Mouse (Mus musculus): ENCODE measurements around the gene Rnaseh2a. TPM values are rescaled to one million over a fixed set of nuclear protein-coding genes. Genes with fewer than 3 reads are reported as not detected.

Gene Rnaseh2a
- polyA plus RNA-seq, 1 experiment from 2014 or later: 46.4 TPM

DNA sequence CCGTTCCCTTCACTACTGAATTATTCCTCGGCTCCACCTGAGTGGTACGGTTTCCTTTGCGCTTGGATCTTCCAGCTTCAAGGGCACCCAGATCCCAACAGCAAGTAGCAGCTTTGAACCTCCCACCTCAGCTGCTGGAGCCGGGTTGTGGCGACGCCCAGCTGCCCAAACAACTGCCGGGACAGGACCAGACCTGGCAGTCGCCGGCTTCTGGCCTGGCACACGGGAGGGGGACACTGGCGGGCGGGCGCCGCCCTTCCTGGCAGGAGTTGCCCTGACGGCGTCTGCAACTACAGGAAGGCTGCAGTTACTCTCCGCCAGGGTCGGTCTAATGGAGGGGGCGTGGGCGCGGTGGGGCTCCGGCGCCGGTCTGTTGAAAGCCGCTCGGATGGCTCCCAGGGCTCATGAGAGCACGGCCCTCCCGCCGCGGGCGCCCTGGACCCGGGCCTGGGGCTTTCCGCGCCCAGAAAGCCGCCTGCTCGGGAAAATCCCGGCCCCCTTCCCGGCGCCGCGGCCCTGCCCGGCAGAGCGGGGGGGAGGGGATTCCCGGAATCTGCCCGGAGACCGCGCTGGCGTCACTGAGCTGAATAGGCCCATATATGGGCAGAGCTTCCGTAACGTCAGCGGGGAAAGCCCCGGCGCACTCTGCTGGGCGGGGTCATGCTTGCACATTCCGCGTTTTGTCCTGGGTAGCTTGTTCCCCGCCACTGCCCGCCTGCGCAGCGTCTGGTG, 6.6 kb upstream of the Rnaseh2a start:
- Histone ChIP-seq H3K9ac (replicated peaks; ENCODE audit: low read depth) (peak overlapping the region; percentile 96), H3K27me3 (replicated peaks; ENCODE audit: insufficient read depth, low read length) (no peaks in the 10 kb centered on the region), H3K4me1 (ENCODE audit: insufficient read depth, low read depth, low read length) (peaks cover 19% of the 10 kb centered on the region), H3K4me3 (ENCODE audit: low read depth, low read length) (peak overlapping the region; percentile 93), H3K9me3 (ENCODE audit: low read length) (no peaks in the 10 kb centered on the region), H3K27ac (ENCODE audit: low read length) (peak overlapping the region; percentile 99), H3K36me3 (ENCODE audit: insufficient read depth, low read length) (peaks cover 3% of the 10 kb centered on the region; the same call in 1 of the 2 replicates), H3K4me2 (replicated peaks; ENCODE audit: low read depth, low read length) (peak overlapping the region; percentile 89)
- TF ChIP-seq CTCF (IDR thresholded peaks at IDR 0.05) (peak; percentile 17; the same call in 1 of the 2 replicates), EP300 (IDR thresholded peaks at IDR 0.05) (peak; percentile 62)
- DNase-seq (ENCODE audit: low spot score): peak; percentile 98
- WGBS: under 1% methylated on average over 53 of the region's 61 CpGs
- ATAC-seq: peak; percentile 69

DNA sequence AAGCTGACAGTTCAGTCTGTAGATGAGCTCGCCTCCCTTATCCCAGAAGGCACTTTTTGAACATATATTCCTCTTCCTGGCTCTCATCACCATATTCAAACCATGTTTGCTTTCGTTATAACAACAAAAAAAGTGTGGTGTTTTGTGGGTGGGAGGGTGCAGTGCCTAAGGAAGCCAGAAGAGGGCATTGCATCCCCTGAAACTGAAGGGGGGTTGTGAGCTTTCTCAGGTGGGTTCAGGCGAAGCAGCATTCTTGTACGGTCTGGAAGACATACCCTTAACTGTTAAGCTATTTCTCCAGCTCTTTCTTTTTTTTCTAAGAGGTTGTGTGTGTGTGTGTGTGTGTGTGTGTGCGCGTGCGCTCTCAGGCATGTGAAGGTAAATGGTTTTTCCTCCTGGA, 5.9 kb upstream of the Rnaseh2a start:
- peaks cover 16% of the 10 kb centered on the region; the same call in 1 of the 2 replicates for H3K4me1 ChIP-seq (ENCODE audit: insufficient read depth, low read depth, low read length)
- WGBS: 26% methylated on average over 7 of the region's 7 CpGs
- H3K4me3 ChIP-seq (ENCODE audit: low read depth, low read length): peak overlapping the region; percentile 93
- peak; percentile 94 for TF ChIP-seq CTCF (IDR thresholded peaks at IDR 0.05)
- TF ChIP-seq EP300 (IDR thresholded peaks at IDR 0.05): no peak; the same call in 1 of the 2 replicates
- DNase-seq (ENCODE audit: low spot score) (peak; percentile 86), ATAC-seq (no peak)
- no peaks in the 10 kb centered on the region for H3K9me3 ChIP-seq (ENCODE audit: low read length)
- no peak overlapping the region for H3K9ac ChIP-seq (replicated peaks; ENCODE audit: low read depth)
- H3K36me3 ChIP-seq (ENCODE audit: insufficient read depth, low read length): peaks cover 3% of the 10 kb centered on the region; the same call in 1 of the 2 replicates
- peak overlapping the region; percentile 89 for H3K4me2 ChIP-seq (replicated peaks; ENCODE audit: low read depth, low read length)
- peak overlapping the region; percentile 99 for H3K27ac ChIP-seq (ENCODE audit: low read length)
- no peaks in the 10 kb centered on the region for H3K27me3 ChIP-seq (replicated peaks; ENCODE audit: insufficient read depth, low read length)

DNA sequence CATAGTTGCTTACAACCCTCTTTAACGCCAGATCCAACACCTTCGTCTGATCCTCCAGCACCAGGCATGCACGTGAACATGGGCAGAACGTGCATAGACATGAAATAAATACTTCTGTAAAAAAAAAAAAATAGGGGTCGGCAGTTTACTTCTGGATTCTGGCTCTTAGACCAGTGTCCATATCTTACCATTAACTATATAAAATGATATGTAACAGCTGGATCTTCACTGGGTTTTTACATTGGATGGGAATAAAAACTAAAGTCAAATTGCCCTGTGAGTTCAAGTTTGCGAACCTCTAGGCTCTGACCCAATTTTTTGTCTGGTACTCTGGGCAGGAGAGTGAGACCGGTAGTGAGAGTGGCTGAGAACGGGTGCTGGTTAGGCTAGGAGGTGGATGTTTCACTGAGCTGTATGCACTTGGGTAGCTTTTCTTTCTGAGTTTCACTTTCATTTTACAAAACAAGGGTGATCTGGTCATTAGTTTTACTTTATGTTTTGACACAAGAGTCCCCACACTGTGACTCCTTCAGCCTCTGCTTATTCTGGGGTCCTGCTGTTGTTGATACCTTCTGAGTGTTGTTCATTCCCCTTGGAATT, 5.1 kb upstream of the Rnaseh2a start:
- peak overlapping the region; percentile 99; the same call in 1 of the 2 replicates for H3K27ac ChIP-seq (ENCODE audit: low read length)

DNA sequence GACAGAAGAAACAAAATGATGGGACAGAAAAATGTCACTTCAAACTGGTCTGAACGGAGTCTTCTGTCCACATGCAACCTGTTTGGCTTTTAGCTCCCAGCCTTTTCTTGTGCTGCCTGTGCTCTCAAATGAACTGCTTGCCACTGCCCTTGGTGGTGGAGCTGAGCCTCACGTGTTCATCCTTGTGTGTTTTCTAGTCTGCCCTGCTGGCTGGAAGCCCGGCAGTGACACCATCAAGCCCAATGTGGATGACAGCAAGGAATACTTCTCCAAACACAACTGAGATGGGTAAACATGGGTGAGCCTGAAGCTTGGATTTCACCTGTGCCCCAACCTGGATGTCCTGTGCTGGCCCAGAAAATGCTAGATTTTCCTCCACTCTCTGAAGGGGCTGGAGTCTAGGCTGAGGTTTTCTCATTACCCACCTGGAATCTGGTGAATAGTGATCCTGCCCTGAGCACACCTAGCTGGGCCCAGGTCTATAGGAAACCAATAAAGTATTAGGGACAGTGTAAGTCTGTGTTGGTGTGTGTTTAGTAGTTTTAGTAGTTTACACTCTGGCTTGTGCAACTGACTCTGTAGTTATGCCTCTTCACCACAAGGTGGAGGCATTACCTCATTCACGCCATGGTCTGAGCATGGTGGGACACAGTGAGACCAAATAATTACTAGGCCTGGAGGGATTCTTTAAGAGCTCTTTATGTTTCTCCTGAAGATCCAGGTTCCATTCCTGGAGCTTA, 4.4 kb upstream of the Rnaseh2a start:
- H3K27me3 ChIP-seq (replicated peaks; ENCODE audit: insufficient read depth, low read length): no peaks in the 10 kb centered on the region
- H3K9me3 ChIP-seq (ENCODE audit: low read length): no peaks in the 10 kb centered on the region
- H3K4me3 ChIP-seq (ENCODE audit: low read depth, low read length): no peak overlapping the region
- DNase-seq (ENCODE audit: low spot score) (peak; percentile 91), ATAC-seq (no peak)
- H3K36me3 ChIP-seq (ENCODE audit: insufficient read depth, low read length): peaks cover 3% of the 10 kb centered on the region; the same call in 1 of the 2 replicates
- H3K4me2 ChIP-seq (replicated peaks; ENCODE audit: low read depth, low read length): no peak overlapping the region
- H3K9ac ChIP-seq (replicated peaks; ENCODE audit: low read depth): no peak overlapping the region
- TF ChIP-seq EP300 (IDR thresholded peaks at IDR 0.05) (no peak), CTCF (IDR thresholded peaks at IDR 0.05) (peak; percentile 96)
- H3K27ac ChIP-seq (ENCODE audit: low read length): no peak overlapping the region
- H3K4me1 ChIP-seq (ENCODE audit: insufficient read depth, low read depth, low read length): peaks cover 12% of the 10 kb centered on the region; the same call in 1 of the 2 replicates
- 53% methylated on average over 4 of the region's 4 CpGs for WGBS

More for the DNA sequence above, 5.1 kb upstream of the Rnaseh2a start:
- Histone ChIP-seq H3K36me3 (ENCODE audit: insufficient read depth, low read length) (peaks cover 3% of the 10 kb centered on the region; the same call in 1 of the 2 replicates), H3K4me2 (replicated peaks; ENCODE audit: low read depth, low read length) (no peak overlapping the region), H3K9ac (replicated peaks; ENCODE audit: low read depth) (no peak overlapping the region), H3K27me3 (replicated peaks; ENCODE audit: insufficient read depth, low read length) (no peaks in the 10 kb centered on the region), H3K4me3 (ENCODE audit: low read depth, low read length) (no peak overlapping the region), H3K9me3 (ENCODE audit: low read length) (no peaks in the 10 kb centered on the region), H3K4me1 (ENCODE audit: insufficient read depth, low read depth, low read length) (peaks cover 19% of the 10 kb centered on the region; the same call in 1 of the 2 replicates)
- DNase-seq (ENCODE audit: low spot score) (no peak), ATAC-seq (no peak)
- no peak for TF ChIP-seq CTCF (IDR thresholded peaks at IDR 0.05)
- WGBS: 74% methylated on average over 8 of the region's 8 CpGs

DNA sequence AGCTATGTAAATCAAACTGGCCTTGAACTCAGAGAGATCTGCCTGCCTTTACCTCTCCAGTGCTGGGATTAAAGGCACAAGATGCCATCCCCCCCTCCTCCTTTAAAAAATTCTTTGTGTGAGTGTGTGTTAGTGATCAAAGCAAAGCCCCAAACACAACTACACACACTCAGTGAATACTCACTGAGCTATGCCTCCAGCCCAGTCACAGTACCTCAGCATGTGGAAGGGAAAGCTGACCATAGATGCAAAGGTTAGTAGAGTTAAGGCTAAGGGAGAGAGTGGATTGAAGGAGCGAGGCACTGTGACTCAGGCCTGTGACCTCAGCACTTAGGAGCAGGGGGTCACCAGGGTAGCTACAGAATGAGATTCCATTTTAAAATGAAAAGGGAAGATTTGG, 3.5 kb upstream of the Rnaseh2a start:
- Histone ChIP-seq H3K27me3 (replicated peaks; ENCODE audit: insufficient read depth, low read length) (no peaks in the 10 kb centered on the region), H3K9ac (replicated peaks; ENCODE audit: low read depth) (no peak overlapping the region), H3K36me3 (ENCODE audit: insufficient read depth, low read length) (peaks cover 3% of the 10 kb centered on the region; the same call in 1 of the 2 replicates), H3K4me1 (ENCODE audit: insufficient read depth, low read depth, low read length) (peaks cover 14% of the 10 kb centered on the region; the same call in 1 of the 2 replicates), H3K4me3 (ENCODE audit: low read depth, low read length) (no peak overlapping the region), H3K9me3 (ENCODE audit: low read length) (no peaks in the 10 kb centered on the region), H3K4me2 (replicated peaks; ENCODE audit: low read depth, low read length) (no peak overlapping the region), H3K27ac (ENCODE audit: low read length) (no peak overlapping the region)
- TF ChIP-seq EP300 (IDR thresholded peaks at IDR 0.05): no peak
- no peak for TF ChIP-seq CTCF (IDR thresholded peaks at IDR 0.05)
- ATAC-seq: no peak
- 83% methylated on average over 1 of the region's 1 CpGs for WGBS
- no peak for DNase-seq (ENCODE audit: low spot score)

DNA sequence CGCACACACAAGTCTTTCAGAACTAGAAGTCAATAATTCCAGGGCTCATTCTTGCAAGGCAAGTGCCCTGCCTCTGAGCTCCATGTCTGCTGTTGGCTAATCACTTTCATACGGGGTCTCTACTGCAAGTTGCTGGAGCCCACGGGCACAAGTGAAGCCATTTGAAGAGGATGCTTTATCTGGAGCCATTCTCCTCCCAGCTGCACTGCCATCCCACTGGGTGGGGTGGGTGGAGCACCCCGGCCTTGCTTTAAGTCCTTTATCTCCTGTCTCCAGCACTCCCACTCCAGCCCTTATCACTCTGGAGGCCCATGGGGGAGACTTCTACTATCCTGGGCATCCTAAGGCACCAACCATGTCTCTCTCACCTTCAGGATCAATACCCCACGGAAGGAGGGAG, 1.3 kb upstream of the Rnaseh2a start:
- Histone ChIP-seq H3K9ac (replicated peaks; ENCODE audit: low read depth) (no peak overlapping the region), H3K9me3 (ENCODE audit: low read length) (no peaks in the 10 kb centered on the region), H3K27ac (ENCODE audit: low read length) (no peak overlapping the region), H3K4me2 (replicated peaks; ENCODE audit: low read depth, low read length) (peak overlapping the region; percentile 87; the same call in 1 of the 2 replicates), H3K4me3 (ENCODE audit: low read depth, low read length) (0 out of 2 replicates have a peak overlapping the region, but pooled peaks have one; percentile 51), H3K4me1 (ENCODE audit: insufficient read depth, low read depth, low read length) (peaks cover 18% of the 10 kb centered on the region; the same call in 1 of the 2 replicates), H3K36me3 (ENCODE audit: insufficient read depth, low read length) (peaks cover 3% of the 10 kb centered on the region; the same call in 1 of the 2 replicates), H3K27me3 (replicated peaks; ENCODE audit: insufficient read depth, low read length) (no peaks in the 10 kb centered on the region)
- TF ChIP-seq CTCF (IDR thresholded peaks at IDR 0.05): no peak
- TF ChIP-seq EP300 (IDR thresholded peaks at IDR 0.05): no peak
- ATAC-seq: no peak
- no peak for DNase-seq (ENCODE audit: low spot score)
- 61% methylated on average over 5 of the region's 5 CpGs for WGBS
